In the genomic region with DNA sequence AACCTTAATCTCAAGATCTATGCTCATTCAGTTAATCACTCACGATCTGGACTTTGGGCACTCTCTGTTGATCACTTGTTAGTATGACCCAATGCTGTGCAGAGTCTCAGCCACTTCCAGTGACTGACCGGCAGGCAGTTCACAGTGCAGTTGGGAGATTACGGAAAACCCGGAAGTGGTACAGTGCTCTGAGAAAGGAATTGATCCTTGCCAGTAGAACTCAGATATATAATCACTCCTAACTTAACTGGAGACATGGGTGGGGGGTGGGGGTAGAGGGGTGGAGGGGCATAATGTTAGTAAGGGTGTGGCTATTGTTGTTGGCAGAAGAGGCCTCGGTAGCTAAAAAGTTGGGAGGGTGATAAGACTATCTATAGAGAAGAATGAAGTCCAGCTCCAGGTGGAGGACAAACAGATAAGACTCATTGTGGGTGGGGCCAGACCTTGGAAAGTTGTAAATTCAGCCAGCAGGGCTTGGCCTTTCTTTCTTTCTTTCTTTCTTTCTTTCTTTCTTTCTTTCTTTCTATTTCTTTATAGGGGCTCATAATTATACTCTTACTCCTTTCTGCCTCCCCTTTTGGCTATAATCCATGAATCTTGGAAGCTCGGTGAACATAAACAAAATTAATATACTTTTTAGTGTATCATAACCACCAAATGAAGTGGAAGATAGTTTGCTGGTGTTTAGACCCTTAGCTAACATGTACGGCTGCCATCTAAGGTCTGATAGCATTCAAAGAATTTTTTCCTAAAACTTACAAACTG, we compare ENCODE assay signal across 13 mouse cellular contexts. TPM values are rescaled to one million over a fixed set of nuclear protein-coding genes. Genes with fewer than 3 reads are reported as not detected.
DNase-seq lines count a peak whose midpoint lies in the region; ATAC-seq and TF ChIP-seq lines count a peak whose summit lies in the region.
"Had no signal": no experiment of that assay in that cellular context is flagged by ENCODE, and none has a peak within 500 bp of the region (broad histone marks: within the 10 kb centered on the region; RNA-seq: fewer than 3 reads in every experiment).

No protein-coding gene starts in this region.

- no peak for DNase-seq in heart, adult 2 months
- no peak for DNase-seq in heart, postnatal 14 days
- peak; percentile 77 for DNase-seq in midbrain, embryonic 11.5 days (ENCODE audit: low spot score, missing footprints)
- DNase-seq in liver, embryonic 14.5 days (ENCODE audit: low read depth in 3 of 3, low spot score in 3 of 3): peak; percentile 59 to 70 (median 69)
- DNase-seq in right cerebral cortex, postnatal 4 days: no peak
- no peak for DNase-seq in forebrain, embryonic 11.5 days (ENCODE audit: low spot score)
- no peak for DNase-seq in left cerebral cortex, adult 8-10 months (ENCODE audit: low spot score in 2 of 2)
- DNase-seq: adrenal gland, adult 8-10 months; cerebellum, adult 9-11 months; right cerebral cortex, postnatal 14 days had no signal

- H3K27ac ChIP-seq in heart, adult 2 months: peak overlapping the region; percentile 7; the same call in 1 of the 2 replicates
- no peak overlapping the region for H3K27ac ChIP-seq in midbrain, embryonic 11.5 days (ENCODE audit: low read depth, low read length)
- no peak overlapping the region for H3K27ac ChIP-seq in midbrain, embryonic 16.5 days (ENCODE audit: low read length)
- peak overlapping the region; percentile 81 for H3K27ac ChIP-seq in liver, embryonic 14.5 days
- no peak overlapping the region for H3K27ac ChIP-seq in forebrain, embryonic 11.5 days (ENCODE audit: low read depth, low read length)
- H3K27ac ChIP-seq: limb, embryonic 13.5 days; neural tube, embryonic 13.5 days had no signal

- TF ChIP-seq EP300 in heart, adult 2 months (IDR thresholded peaks at IDR 0.05; ENCODE audit: insufficient read depth, low read depth, low read length): no peak
- peak; percentile 86 for TF ChIP-seq EP300 in liver, embryonic 14.5 days (IDR thresholded peaks at IDR 0.05; ENCODE audit: low read depth)

- 59% methylated on average over 7 of the region's 7 CpGs for WGBS in heart, adult 2 months
- 81% methylated on average over 7 of the region's 7 CpGs for WGBS in midbrain, embryonic 11.5 days
- WGBS in midbrain, embryonic 16.5 days: 88% methylated on average over 7 of the region's 7 CpGs
- WGBS in liver, embryonic 14.5 days (ENCODE audit: insufficient replicate concordance): 8% methylated on average over 7 of the region's 7 CpGs
- 82% methylated on average over 7 of the region's 7 CpGs for WGBS in forebrain, embryonic 11.5 days

- no peak for TF ChIP-seq POLR2A in heart, adult 2 months (IDR thresholded peaks at IDR 0.05; ENCODE audit: insufficient read depth, low read depth, low read length)

- H3K36me3 ChIP-seq in heart, adult 2 months (ENCODE audit: control insufficient read depth, insufficient read depth, low read length): no peaks in the 10 kb centered on the region
- H3K36me3 ChIP-seq in midbrain, embryonic 11.5 days (ENCODE audit: control insufficient read depth, insufficient read depth, low read length): no peaks in the 10 kb centered on the region
- no peaks in the 10 kb centered on the region for H3K36me3 ChIP-seq in midbrain, embryonic 16.5 days (ENCODE audit: control insufficient read depth, insufficient read depth, low read length)
- no peaks in the 10 kb centered on the region for H3K36me3 ChIP-seq in liver, embryonic 14.5 days (replicated peaks; ENCODE audit: control insufficient read depth, insufficient read depth, low read depth)
- no peaks in the 10 kb centered on the region for H3K36me3 ChIP-seq in forebrain, embryonic 11.5 days (ENCODE audit: control insufficient read depth, insufficient read depth, low read length)
- H3K36me3 ChIP-seq: limb, embryonic 13.5 days; neural tube, embryonic 13.5 days had no signal

- ATAC-seq in midbrain, embryonic 11.5 days (ENCODE audit: low FRiP score): no peak
- ATAC-seq in midbrain, embryonic 16.5 days: no peak
- peak; percentile 73 for ATAC-seq in liver, embryonic 14.5 days (ENCODE audit: insufficient read depth)
- no peak for ATAC-seq in forebrain, embryonic 11.5 days (replicated peaks; ENCODE audit: low FRiP score)

- no peaks in the 10 kb centered on the region for H3K27me3 ChIP-seq in heart, adult 2 months (ENCODE audit: control insufficient read depth, insufficient read depth, low read length)
- no peaks in the 10 kb centered on the region for H3K27me3 ChIP-seq in midbrain, embryonic 11.5 days (ENCODE audit: control insufficient read depth, insufficient read depth, low read length)
- H3K27me3 ChIP-seq in midbrain, embryonic 16.5 days (ENCODE audit: control insufficient read depth, insufficient read depth, low read depth, low read length): no peaks in the 10 kb centered on the region
- no peaks in the 10 kb centered on the region for H3K27me3 ChIP-seq in liver, embryonic 14.5 days (ENCODE audit: control insufficient read depth, insufficient read depth, low read length)
- H3K27me3 ChIP-seq in forebrain, embryonic 11.5 days (ENCODE audit: control insufficient read depth, insufficient read depth, low read length): no peaks in the 10 kb centered on the region
- H3K27me3 ChIP-seq: limb, embryonic 13.5 days; neural tube, embryonic 13.5 days had no signal

- H3K9ac ChIP-seq in heart, adult 2 months (ENCODE audit: low read depth, low read length): no peak overlapping the region
- no peak overlapping the region for H3K9ac ChIP-seq in midbrain, embryonic 11.5 days (ENCODE audit: low read length)
- no peak overlapping the region for H3K9ac ChIP-seq in midbrain, embryonic 16.5 days (ENCODE audit: low read depth, low read length)
- peak overlapping the region; percentile 47; the same call in 1 of the 2 replicates for H3K9ac ChIP-seq in liver, embryonic 14.5 days (replicated peaks)
- no peak overlapping the region for H3K9ac ChIP-seq in forebrain, embryonic 11.5 days (ENCODE audit: low read length)
- H3K9ac ChIP-seq: limb, embryonic 13.5 days; neural tube, embryonic 13.5 days had no signal

- no peaks in the 10 kb centered on the region for H3K79me2 ChIP-seq in heart, adult 2 months (replicated peaks; ENCODE audit: control insufficient read depth, insufficient read depth, low read length)

- H3K4me3 ChIP-seq in heart, adult 2 months: no peak overlapping the region
- H3K4me3 ChIP-seq in midbrain, embryonic 11.5 days (ENCODE audit: low read depth, low read length): no peak overlapping the region
- no peak overlapping the region for H3K4me3 ChIP-seq in midbrain, embryonic 16.5 days (ENCODE audit: low read depth, low read length)
- H3K4me3 ChIP-seq in liver, embryonic 14.5 days (ENCODE audit: insufficient read depth in 1 of 2, low read depth in 2 of 2, low read length in 2 of 2): no peak overlapping the region; a peak in 1 of 4 replicates
- H3K4me3 ChIP-seq in forebrain, embryonic 11.5 days (ENCODE audit: low read depth, low read length): no peak overlapping the region
- H3K4me3 ChIP-seq: limb, embryonic 13.5 days; neural tube, embryonic 13.5 days had no signal

- no peaks in the 10 kb centered on the region for H3K9me3 ChIP-seq in midbrain, embryonic 11.5 days (ENCODE audit: control insufficient read depth, low read length)
- no peaks in the 10 kb centered on the region for H3K9me3 ChIP-seq in midbrain, embryonic 16.5 days (replicated peaks; ENCODE audit: control insufficient read depth, low read length, poor library complexity, severe bottlenecking)
- H3K9me3 ChIP-seq in liver, embryonic 14.5 days (ENCODE audit: control insufficient read depth, low read length): no peaks in the 10 kb centered on the region
- no peaks in the 10 kb centered on the region for H3K9me3 ChIP-seq in forebrain, embryonic 11.5 days (ENCODE audit: control insufficient read depth, low read length)
- H3K9me3 ChIP-seq: limb, embryonic 13.5 days; neural tube, embryonic 13.5 days had no signal

- no peak overlapping the region for H3K4me2 ChIP-seq in midbrain, embryonic 11.5 days
- no peak overlapping the region for H3K4me2 ChIP-seq in midbrain, embryonic 16.5 days (ENCODE audit: low read length)
- peak overlapping the region; percentile 57 for H3K4me2 ChIP-seq in liver, embryonic 14.5 days (ENCODE audit: low read depth)
- H3K4me2 ChIP-seq in forebrain, embryonic 11.5 days (ENCODE audit: low read depth, low read length, severe bottlenecking): no peak overlapping the region
- H3K4me2 ChIP-seq: limb, embryonic 13.5 days; neural tube, embryonic 13.5 days had no signal

- H3K4me1 ChIP-seq in heart, adult 2 months (ENCODE audit: control insufficient read depth, insufficient read depth, low read length): no peaks in the 10 kb centered on the region; the same call in 1 of the 2 replicates
- no peaks in the 10 kb centered on the region for H3K4me1 ChIP-seq in midbrain, embryonic 11.5 days (ENCODE audit: control insufficient read depth, insufficient read depth, low read length)
- H3K4me1 ChIP-seq in midbrain, embryonic 16.5 days (ENCODE audit: control insufficient read depth, insufficient read depth, low read length): no peaks in the 10 kb centered on the region
- H3K4me1 ChIP-seq in liver, embryonic 14.5 days (replicated peaks; ENCODE audit: control insufficient read depth in 2 of 2, insufficient read depth in 2 of 2, low read length in 1 of 2): peaks cover 56 to 66% of the 10 kb centered on the region in 2 experiments
- H3K4me1 ChIP-seq in forebrain, embryonic 11.5 days (replicated peaks; ENCODE audit: control insufficient read depth, insufficient read depth, low read length): no peaks in the 10 kb centered on the region
- H3K4me1 ChIP-seq: limb, embryonic 13.5 days; neural tube, embryonic 13.5 days had no signal

- no peak for TF ChIP-seq CTCF in heart, adult 2 months (IDR thresholded peaks at IDR 0.05)
- no peak for TF ChIP-seq CTCF in liver, embryonic 14.5 days (IDR thresholded peaks at IDR 0.05; ENCODE audit: low read depth)

- intact Hi-C loops in heart, adult 2 months (cut with DNase I): loop anchor here (5.0 kb wide), 1 partner anchor 148 kb away; no protein-coding TSS in a partner anchor
- intact Hi-C loops in heart, postnatal 14 days (cut with DNase I): loop anchor here (5.0 to 10.0 kb wide), 2 partner anchors 92 to 150 kb away; no protein-coding TSS in a partner anchor

RNA-seq across cellular contexts. Expression of a gene that starts 55.9 kb away (rescaled TPM):
- 10 to 100 TPM; 13.3 to 15.6 TPM for total RNA-seq in heart, adult 2 months (2021)
- polyA plus RNA-seq in heart, adult 2 months (2012; rRNA removed): 10.0 and 17.9 TPM in 2 replicates
- 10 to 100 TPM; 18.3 to 18.6 TPM for total RNA-seq in heart, postnatal 14 days (2021)
- 12.8 and 12.9 TPM in 2 replicates for polyA plus RNA-seq in midbrain, embryonic 11.5 days (2014; fragmentation: Nextera tagmentation; extraction: Ambion mirVana)
- 18.1 and 22.2 TPM in 2 replicates for polyA plus RNA-seq in midbrain, embryonic 16.5 days (2015; fragmentation: Nextera tagmentation; extraction: Ambion mirVana)
- polyA plus RNA-seq in liver, embryonic 14.5 days (2012; rRNA removed): 19.3 and 21.7 TPM in 2 replicates
- 7.5 and 9.9 TPM in 2 replicates for polyA plus RNA-seq in liver, embryonic 14.5 days (2014; fragmentation: Nextera tagmentation; extraction: Ambion mirVana)
- 12.8 and 13.0 TPM in 2 replicates for polyA plus RNA-seq in forebrain, embryonic 11.5 days (2014; fragmentation: Nextera tagmentation; extraction: Ambion mirVana)
- 10 to 100 TPM; 72.2 to 86.1 (median 79.3) TPM for total RNA-seq in left cerebral cortex, adult 8-10 months (2022)

Comparison
In these comparisons a context has a peak if more than half of its experiments do, and no peak if none do; other contexts are left out.
1. DNase-seq: peak in midbrain, embryonic 11.5 days (single experiment) and liver, embryonic 14.5 days (3 of 3); none in heart, adult 2 months (0 of 2), heart, postnatal 14 days (0 of 2), right cerebral cortex, postnatal 4 days (single experiment), forebrain, embryonic 11.5 days (single experiment) and left cerebral cortex, adult 8-10 months (0 of 2).
2. H3K27ac ChIP-seq: peak in heart, adult 2 months (single experiment) and liver, embryonic 14.5 days (single experiment); none in midbrain, embryonic 11.5 days (single experiment), midbrain, embryonic 16.5 days (single experiment) and forebrain, embryonic 11.5 days (single experiment).